25 mouse cellular contexts compared by ENCODE assay signal in the genomic region with DNA sequence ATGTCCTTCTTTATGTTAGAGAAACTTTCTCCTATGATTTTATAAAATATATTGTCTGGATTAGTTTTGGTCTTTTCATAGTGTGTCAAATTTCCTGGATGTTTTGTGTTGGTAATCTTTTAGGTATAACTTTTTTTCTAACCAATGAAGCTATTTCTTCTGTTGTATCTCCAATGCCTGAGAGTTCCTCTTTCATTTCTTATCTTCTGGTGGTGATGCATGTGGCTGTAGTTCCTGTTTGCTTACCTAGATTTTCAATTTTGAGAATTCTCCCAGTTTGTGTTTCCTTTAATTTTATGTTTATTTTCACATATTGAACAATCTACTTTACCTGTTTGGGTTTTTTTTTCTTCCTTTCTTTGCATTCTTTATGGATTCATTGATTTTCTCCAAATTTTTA.
"Had no signal": no experiment of that assay in that cellular context is flagged by ENCODE, and none has a peak within 500 bp of the region (broad histone marks: within the 10 kb centered on the region; RNA-seq: fewer than 3 reads in every experiment).

No protein-coding gene starts in this region.

- H3K27ac ChIP-seq: embryonic facial prominence, embryonic 10.5 days; embryonic facial prominence, embryonic 12.5 days; embryonic facial prominence, embryonic 13.5 days; embryonic facial prominence, embryonic 15.5 days; forebrain, embryonic 10.5 days; forebrain, embryonic 12.5 days; forebrain, embryonic 13.5 days; forebrain, embryonic 15.5 days; gastrocnemius, adult 2 months; heart, adult 2 months had no signal

- H3K36me3 ChIP-seq: embryonic facial prominence, embryonic 10.5 days; embryonic facial prominence, embryonic 12.5 days; embryonic facial prominence, embryonic 13.5 days; embryonic facial prominence, embryonic 15.5 days; forebrain, embryonic 10.5 days; forebrain, embryonic 12.5 days; forebrain, embryonic 15.5 days; heart, embryonic 12.5 days had no signal

- H3K4me3 ChIP-seq: embryonic facial prominence, embryonic 10.5 days; embryonic facial prominence, embryonic 12.5 days; embryonic facial prominence, embryonic 13.5 days; embryonic facial prominence, embryonic 15.5 days; erythroblast, embryonic 14.5 days; forebrain, embryonic 10.5 days; forebrain, embryonic 12.5 days; forebrain, embryonic 13.5 days; forebrain, embryonic 15.5 days; gastrocnemius, adult 2 months; heart, adult 2 months; heart, embryonic 12.5 days had no signal

- DNase-seq: cerebellum, adult 9-11 months; cerebellum, postnatal 10 days; cerebellum, postnatal 14 days; cerebellum, postnatal 25 days; cerebellum, postnatal 36 days; embryo, embryonic 11 days; forebrain, postnatal 0 days; gastrocnemius, adult 2 months; gastrocnemius, postnatal 10 days; gastrocnemius, postnatal 14 days; gastrocnemius, postnatal 25 days; gastrocnemius, postnatal 36 days; heart, adult 11 months; heart, adult 18-20 months; heart, adult 2 months had no signal

- H3K9ac ChIP-seq: embryonic facial prominence, embryonic 12.5 days; embryonic facial prominence, embryonic 13.5 days; embryonic facial prominence, embryonic 15.5 days; forebrain, embryonic 12.5 days; forebrain, embryonic 13.5 days; forebrain, embryonic 15.5 days; forebrain, postnatal 0 days; heart, embryonic 12.5 days had no signal

- H3K9me3 ChIP-seq: embryonic facial prominence, embryonic 12.5 days; embryonic facial prominence, embryonic 13.5 days; embryonic facial prominence, embryonic 15.5 days; forebrain, embryonic 10.5 days; forebrain, embryonic 12.5 days; forebrain, embryonic 13.5 days; forebrain, embryonic 15.5 days; heart, embryonic 12.5 days had no signal

- H3K4me1 ChIP-seq: embryonic facial prominence, embryonic 10.5 days; embryonic facial prominence, embryonic 12.5 days; embryonic facial prominence, embryonic 13.5 days; embryonic facial prominence, embryonic 15.5 days; forebrain, embryonic 10.5 days; forebrain, embryonic 12.5 days; forebrain, embryonic 13.5 days; forebrain, embryonic 15.5 days; heart, embryonic 12.5 days had no signal

- H3K27me3 ChIP-seq: embryonic facial prominence, embryonic 12.5 days; embryonic facial prominence, embryonic 13.5 days; embryonic facial prominence, embryonic 15.5 days; forebrain, embryonic 12.5 days; forebrain, embryonic 13.5 days; forebrain, embryonic 15.5 days; heart, embryonic 12.5 days had no signal
